Mouse (Mus musculus) erythroid progenitor cell, adult 5-6 weeks (primary cell): ENCODE data around the gene Psmd3. TPM values are rescaled to one million over a fixed set of nuclear protein-coding genes. Genes with fewer than 3 reads are reported as not detected.
A peak's percentile ranks its signal among the peaks of the same experiment; 100 is the strongest.

Source experiments
- ATAC-seq: replicated peaks from 2 replicates; pipeline ENCODE4 v1.8.0; 2016; ENCODE audit warnings: moderate number of reproducible peaks, mild to moderate bottlenecking, moderate TSS enrichment, inconsistent platforms; ENCODE audit not compliant: poor library complexity, low FRiP score, severe bottlenecking
- total RNA-seq, 2 experiments: library from RNA; stranded (forward) in 1 of 2; stranded (reverse) in 1 of 2; fragments of 150-400 nt in 1 of 2; fragments of 186-747, 209-891 nt in 1 of 2; gene quantifications; 2 replicates each; pipeline versions ENCODE4 v1.2.3 to v1.2.4; 2015 to 2017; ENCODE audit warnings: low replicate concordance in 2 of 2

Psmd3 gene
- total RNA-seq, 2 experiments from 2014 or later: 23.6 to 28.1 TPM

- no peak for ATAC-seq
Observed at GRCm38 (mm10) chr11:98685642-98686041, 3.3 kb downstream of the Psmd3 start.

GRCm38 (mm10) chr11:98686976-98687375 is 4.6 kb downstream of the Psmd3 start:
- no peak for ATAC-seq

- ATAC-seq: no peak
Observed at GRCm38 (mm10) chr11:98688009-98688408, 5.7 kb downstream of the Psmd3 start.

DNA sequence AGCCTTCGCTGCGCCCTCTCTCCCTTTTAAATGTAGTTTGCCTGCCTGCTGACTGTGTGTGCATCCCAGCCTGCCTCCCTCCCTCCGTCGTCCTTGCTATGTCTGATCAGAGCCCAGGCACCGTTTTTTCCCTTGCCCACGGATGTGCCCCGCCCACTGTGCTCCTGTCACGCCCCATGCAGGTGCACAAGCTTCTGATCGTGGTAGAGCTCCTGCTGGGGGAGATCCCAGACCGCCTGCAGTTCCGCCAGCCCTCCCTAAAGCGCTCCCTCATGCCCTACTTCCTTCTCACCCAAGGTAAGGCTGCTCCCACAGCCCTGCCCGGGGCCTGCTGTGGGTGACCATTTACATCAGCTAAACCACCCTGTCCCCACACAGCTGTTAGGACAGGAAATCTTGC is 10.8 kb downstream of the Psmd3 start:
- ATAC-seq: no peak

- no peak for ATAC-seq
Observed at GRCm38 (mm10) chr11:98693746-98694145, 11.4 kb downstream of the Psmd3 start.

GRCm38 (mm10) chr11:98694301-98694700 is 11.9 kb downstream of the Psmd3 start:
- ATAC-seq: no peak

- ATAC-seq: no peak
Observed at GRCm38 (mm10) chr11:98695408-98695807, 13.1 kb downstream of the Psmd3 start.

DNA sequence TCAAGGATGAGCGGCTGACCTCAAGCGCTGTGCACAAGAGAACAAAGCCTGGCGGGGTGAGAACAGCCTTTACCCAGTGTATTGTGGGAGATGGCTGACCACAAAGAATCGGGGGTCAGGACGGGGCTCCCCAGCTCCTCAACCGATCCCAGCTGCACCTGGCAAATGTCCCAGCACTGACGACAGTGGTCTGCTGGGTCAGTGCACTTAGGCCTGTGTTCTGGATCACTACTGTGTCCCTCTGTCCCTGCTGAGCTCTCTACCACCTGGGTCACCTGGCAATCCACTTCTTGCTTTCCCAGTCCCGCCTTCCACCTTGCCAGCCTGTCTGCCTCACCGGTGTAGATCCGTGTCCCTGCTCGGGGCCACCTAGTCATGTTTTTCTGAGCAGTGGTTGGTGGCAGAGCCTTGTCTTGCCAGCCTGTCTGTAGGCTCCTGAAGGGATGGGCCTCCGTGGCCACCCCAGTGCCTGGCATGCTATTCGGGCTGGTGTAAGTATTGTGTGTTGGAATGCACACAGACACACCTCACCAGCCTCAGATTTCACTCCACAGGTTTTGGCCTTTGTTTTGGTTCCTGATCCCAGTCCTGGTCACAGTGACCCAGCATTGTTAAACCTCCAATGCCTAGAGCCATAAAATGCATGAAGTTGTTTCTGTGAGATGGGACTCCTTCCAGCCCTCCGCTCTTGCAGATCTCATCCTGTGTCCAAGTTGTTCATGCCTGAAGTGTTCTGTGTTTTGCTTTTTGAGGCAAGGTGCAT is 14.3 kb downstream of the Psmd3 start:
- no peak for ATAC-seq

- ATAC-seq: no peak
Observed at GRCm38 (mm10) chr11:98697225-98697624, 14.9 kb downstream of the Psmd3 start.

- ATAC-seq: no peak
Observed at GRCm38 (mm10) chr11:98698849-98699640, 16.7 kb downstream of the Psmd3 start.

DNA sequence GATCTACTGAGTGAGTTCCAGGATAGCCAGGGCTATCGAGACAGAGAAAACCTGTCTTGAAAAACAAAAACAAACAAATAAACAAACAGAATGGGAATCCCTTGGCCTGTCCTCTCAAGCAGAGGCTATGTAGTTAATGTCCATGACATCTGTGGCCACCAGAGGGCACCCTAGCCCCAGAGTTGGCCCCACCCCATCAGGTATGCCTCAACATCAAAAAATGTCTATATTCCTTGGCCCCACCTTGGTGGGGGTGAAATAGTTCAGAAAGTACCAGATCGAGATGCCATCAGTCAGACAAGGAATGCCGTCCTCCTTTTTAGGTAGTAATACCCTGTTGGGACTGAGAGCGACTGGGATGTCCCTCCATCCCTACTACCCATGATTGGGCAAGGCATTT is 17.6 kb downstream of the Psmd3 start:
- ATAC-seq: peak; percentile 74

- ATAC-seq: no peak
Observed at GRCm38 (mm10) chr11:98701213-98701670, 18.9 kb downstream of the Psmd3 start, which contains the start of gene Csf3. Csf3 (plus strand) TSS chr11:98701263.

DNA sequence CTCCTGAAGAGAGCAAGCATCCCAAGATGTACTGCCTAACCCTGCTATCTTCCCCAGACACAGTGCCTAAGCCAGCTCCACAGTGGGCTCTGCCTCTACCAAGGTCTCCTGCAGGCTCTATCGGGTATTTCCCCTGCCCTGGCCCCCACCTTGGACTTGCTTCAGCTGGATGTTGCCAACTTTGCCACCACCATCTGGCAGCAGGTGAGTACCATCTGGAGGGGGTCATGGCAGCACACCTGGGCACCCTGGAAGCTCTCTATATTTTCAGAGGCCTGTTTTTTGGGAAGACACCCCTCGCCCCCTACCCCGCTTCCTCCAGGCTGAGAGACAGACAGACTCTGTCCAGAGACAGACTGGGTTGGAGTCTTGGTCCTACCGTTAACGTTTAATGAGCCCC is 20.0 kb downstream of the Psmd3 start:
- ATAC-seq: no peak

- no peak for ATAC-seq
Observed at GRCm38 (mm10) chr11:98705021-98705420, 22.7 kb downstream of the Psmd3 start.

- ATAC-seq: no peak
Observed at GRCm38 (mm10) chr11:98707401-98708281, 25.3 kb downstream of the Psmd3 start.

DNA sequence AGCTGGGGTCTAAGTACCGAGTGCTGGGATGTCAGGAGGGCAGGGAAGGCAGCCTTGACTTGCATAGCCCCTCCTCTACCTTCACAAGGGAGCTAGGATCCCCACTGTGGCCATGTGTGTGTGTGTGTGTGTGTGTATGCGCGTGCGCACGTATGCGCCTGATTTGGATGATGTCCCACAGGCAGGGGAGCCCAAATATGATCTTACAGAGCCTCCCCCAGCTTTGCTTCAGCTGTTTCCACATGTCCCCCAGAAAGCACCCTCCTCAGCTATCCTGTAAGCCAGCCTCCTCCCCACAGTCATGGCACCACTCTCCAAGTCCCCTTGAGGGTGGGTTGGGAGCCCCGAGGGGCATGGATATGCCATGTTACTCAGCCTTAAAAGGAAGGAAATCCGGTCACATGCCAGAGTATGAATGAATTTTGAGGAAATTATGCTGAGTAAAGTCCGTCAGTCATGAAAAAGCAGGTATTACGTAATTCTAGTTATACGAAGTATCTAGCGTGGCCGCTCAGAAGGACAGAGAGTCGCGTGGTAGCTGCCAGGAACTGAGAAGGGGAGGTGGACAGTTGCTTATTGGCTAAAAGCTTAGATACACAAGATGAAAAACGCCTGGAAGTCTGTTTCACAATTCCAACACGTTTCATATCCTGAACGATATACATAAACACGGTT is 26.1 kb downstream of the Psmd3 start:
- ATAC-seq: no peak

DNA sequence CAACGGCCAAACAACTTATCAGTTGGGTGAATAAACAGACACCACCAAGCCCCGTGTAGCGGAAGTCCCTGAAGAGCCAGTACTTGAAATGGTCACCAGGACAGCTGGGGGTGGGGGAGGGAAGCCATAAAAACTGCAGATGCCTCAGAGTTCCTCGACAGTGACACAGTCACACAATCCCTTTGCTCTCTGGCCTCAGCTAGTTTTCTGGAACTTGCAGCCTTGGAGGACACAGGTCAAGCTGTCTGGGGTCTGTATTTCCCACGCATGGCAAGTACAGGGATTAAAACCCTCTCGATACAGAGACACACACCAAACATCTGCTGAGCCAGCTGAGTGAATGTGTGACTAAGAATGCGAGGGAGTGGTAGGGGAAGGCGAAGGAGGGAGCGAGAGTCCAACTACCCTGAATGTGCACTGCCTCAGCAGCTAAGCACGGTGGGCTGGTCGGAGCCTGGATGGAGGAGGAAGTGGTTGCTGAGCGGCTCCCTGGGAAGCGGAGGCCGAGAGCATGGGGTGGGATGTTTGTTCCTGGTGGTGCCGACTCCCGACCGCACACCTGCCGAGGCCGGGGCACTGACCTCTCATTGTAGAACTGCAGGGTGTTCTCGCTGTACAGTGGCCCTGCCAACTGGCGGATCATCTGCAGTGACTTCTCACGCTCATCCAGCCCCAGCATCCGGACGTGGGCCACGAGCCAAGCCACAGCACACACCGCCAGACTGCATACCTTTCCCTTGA is 26.8 kb downstream of the Psmd3 start:
- ATAC-seq: no peak

DNA sequence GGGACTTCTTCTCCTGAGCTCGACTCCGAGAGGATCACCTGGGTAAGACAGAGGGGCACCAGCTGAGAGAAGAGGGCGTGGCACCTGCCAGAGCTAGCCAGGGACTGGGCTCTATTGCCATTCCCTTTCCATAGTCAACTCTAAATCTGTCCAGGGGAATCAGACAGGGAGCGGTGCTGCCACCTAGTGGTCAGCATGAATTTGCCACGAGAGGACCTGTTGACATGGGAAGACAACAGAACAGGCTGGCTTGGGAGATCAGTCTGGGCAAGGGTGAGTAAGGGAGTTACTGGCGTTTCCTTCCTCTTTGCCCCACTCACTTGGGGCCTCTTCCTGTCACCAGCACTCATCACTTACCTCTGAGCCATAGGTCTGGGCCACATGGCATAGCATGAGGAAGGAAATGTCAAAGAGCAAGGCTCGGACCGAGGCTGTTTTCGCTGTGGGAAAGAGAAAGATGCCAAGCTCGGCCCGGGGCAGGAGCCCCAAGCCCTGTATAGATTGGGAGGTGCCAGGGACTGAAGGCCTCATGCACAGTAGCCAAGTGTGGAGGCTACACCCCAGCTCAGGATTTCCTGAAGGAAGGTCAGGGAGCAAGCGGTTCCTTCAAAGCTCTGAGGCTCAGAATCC is 28.2 kb downstream of the Psmd3 start:
- ATAC-seq: peak; percentile 73
